Mouse (Mus musculus): ENCODE results near the gene Kcnip4. TPM values are rescaled to one million over a fixed set of nuclear protein-coding genes. Genes with fewer than 3 reads are reported as not detected.

Kcnip4 gene
- total RNA-seq, 2 experiments from 2014 or later = 55.1 TPM

DNA sequence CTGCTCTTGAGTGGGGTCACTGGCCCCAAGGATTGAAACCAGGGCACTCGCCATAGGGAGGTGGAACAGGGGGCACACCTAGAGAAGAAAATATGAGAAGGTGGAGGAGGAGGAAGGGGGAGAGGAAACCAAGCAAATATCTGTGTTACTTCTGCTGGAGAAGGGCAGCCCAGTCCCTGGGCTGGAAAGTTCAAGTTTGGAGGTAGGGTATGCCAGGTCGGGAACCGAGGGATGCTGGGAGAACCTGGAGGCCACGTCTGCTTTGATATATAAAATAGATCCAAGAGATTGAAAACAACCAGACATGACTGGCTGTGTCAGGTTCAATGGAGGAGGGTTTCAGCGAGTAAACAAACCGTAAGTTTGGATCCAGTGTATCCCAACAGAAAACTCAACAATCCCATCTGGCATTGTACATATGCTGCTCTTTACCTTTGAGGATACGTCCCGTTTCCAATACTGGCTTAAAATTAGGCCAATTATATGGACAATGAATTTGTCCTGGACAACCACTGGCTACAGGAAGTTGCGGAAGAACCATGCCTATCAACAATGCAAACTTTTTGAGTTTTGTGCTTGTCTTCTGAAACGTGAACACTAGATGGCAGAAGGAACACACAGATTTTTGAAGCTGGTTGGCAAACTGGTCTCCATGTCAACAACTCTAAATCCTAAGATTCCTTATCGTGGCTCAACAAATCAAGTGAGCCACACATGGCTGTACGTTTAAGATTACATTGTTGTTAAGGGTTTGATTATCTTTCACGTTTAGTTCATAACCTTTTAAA is 155.9 kb downstream of the Kcnip4 start:
- DNase-seq (ENCODE audit: extremely low spot score in 1 of 2, low spot score in 1 of 2) = no peak

DNA sequence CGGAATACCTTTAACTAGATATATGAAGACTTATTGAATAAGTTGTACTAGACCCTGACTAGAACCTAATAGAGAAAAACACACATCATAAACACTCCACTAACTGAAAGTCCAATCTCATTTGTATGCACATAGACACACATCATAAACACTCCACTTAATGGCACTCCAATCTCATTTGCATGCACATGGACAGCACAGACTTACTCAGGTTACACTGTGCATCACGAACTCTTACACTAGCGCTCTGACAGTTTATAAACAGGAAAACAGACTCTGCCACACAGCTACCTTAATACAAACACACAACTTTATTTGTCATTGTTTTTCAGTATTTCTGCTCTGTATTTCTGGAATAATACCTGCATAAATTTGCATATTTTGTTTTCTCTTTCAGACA is 168.3 kb downstream of the Kcnip4 start:
- DNase-seq (ENCODE audit: extremely low spot score in 1 of 2, low spot score in 1 of 2) = no peak

DNA sequence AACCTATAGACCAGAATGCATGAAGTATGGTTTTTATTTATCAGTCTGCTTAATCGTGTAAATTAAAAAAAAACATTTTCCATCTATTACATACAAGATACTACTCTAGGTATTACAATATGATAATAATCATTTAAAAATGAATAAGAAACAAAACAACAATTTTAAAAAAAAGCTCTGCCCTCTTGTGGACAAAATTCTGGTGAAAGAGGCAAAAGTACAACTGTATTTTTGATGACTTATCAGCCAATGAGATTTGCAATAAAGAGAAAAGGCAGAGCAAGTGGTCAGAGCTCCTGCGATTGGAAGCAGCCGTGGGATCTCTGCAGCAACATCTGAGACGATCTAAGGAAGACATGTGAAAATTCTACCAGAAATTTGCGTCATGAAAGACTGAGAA is 172.6 kb downstream of the Kcnip4 start:
- DNase-seq (ENCODE audit: extremely low spot score in 1 of 2, low spot score in 1 of 2) = no peak

DNA sequence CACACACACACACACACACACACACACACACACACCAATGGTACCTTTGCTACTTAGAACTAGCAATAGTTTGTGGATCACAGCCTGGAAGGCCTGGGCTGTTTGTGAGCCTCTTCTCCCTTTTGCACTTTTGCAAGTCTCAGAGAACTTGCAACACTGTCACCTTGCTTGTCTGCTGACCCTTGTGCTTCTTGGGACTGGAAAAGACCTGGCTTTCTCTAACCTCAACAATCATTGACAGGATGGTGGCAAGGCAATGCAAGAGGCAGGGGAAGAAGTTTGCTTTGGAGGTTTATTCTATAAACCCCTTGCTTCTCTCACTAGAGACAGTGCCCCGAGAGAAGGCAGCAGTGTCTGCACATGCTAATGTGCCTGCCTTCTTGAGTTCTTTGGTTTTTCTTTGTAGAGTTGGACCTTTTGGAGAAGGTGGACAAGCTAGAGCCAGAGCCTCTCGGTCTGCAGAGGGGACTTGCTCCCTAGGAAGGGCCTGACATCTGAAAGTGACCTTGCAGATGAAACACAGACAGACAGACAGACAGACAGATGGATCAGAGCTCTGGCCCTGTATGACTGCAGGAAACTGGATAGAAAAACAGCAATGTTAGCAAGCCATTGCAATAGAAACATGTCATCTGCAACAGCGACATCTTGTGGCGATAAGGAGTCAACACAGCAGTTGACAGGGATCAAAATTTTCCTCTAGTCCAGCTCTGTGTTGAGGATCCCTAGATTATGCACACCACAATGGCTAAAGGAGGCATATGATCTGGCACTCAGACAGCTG is 174.4 kb downstream of the Kcnip4 start:
- DNase-seq (ENCODE audit: extremely low spot score in 1 of 2, low spot score in 1 of 2) = peak in 1 of 2 experiments; percentile 35

DNA sequence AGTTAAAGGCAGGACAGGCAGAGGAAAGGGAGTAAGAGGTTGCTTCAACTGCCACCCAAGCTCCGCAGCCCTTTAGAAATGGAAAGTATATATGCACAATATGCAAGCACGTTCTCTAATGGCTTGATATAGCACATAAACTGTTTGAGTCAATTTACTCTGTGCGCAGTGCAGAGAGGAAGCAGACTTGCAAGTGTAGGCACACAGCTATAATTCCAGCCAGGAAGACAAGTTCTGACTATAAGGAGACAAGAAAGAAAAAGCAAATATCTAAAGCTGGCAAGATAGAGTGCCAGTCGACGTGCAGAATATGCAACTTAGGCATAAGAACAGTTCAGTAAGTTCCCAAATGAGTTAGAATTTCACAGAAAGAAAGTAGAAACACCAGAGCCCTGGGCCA is 175.2 kb downstream of the Kcnip4 start:
- DNase-seq (ENCODE audit: extremely low spot score in 1 of 2, low spot score in 1 of 2) = no peak

DNA sequence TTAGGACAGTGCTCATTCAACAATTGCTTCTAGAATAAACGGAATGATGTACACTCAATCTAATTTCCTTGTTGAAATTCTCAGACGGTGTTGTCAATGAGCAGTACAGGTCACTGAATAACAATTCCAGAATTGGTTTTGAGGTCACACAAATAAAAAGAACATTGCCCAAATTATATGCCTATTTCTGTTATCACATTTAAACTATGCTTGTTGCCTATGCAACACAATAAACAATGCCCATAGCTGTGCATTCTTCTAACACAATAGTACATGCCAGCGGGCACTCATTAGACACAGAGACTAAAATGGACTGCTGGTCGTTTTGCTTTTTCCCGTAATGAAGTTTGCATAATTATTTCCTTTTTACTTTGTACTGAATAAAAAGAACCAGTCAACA is 176.2 kb downstream of the Kcnip4 start:
- DNase-seq (ENCODE audit: extremely low spot score in 1 of 2, low spot score in 1 of 2) = no peak

DNA sequence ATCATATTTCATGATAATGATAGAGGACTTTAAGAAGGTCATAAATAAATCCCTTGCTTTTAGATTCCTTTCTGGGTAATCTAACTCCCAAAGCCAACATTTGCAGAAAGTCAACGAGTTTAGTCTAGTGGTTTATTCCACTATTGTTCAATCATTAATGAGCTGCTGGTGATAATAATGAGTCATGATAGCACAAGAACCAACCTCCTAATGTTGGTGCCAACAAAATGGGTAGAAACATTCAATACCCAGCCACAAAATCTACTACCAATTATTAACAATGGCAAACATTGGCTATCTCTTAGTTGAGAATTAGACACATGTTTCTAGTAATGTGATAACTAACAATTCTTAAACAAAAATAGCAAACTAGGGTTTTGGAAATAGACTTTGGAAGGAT is 180.1 kb downstream of the Kcnip4 start:
- DNase-seq (ENCODE audit: extremely low spot score in 1 of 2, low spot score in 1 of 2) = no peak

DNA sequence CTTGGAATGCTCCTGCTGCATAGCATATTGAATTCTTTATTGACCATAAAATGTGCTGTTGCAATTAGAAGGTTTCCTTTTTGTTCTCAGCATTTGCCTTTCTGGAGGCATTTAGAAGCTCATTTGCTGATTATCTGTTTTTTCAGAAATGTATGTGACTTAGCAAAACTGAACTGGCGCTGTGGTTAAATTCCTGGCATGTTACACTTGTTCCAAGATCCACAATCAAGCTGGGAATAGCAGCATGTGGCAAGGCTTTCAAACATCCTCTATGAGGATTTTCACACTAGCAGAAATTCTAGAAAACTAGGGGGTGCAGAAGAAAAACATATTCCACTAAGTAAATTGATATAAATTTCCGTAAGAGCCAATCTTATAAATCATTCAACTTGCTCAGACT is 187.5 kb downstream of the Kcnip4 start:
- DNase-seq (ENCODE audit: extremely low spot score in 1 of 2, low spot score in 1 of 2) = no peak

DNA sequence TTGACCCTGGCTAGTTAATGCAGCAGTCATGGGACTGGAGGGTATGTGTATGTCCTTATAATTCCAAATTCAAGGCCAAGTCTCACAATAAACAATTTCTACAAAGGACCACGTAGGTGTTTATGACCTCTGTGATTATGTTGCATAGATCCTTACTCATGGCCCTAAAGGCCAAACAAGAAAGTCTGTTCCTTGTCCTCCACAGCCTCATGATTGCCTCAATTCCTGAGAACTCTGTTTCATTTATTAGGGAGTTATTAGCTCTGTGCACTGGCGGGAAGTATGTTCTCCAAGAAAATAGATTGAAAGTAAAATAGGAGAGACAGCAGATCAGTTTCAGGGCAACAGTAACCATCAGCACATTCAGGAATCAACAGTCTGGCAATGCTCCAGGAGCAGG is 191.6 kb downstream of the Kcnip4 start:
- no peak for DNase-seq (ENCODE audit: extremely low spot score in 1 of 2, low spot score in 1 of 2)

DNA sequence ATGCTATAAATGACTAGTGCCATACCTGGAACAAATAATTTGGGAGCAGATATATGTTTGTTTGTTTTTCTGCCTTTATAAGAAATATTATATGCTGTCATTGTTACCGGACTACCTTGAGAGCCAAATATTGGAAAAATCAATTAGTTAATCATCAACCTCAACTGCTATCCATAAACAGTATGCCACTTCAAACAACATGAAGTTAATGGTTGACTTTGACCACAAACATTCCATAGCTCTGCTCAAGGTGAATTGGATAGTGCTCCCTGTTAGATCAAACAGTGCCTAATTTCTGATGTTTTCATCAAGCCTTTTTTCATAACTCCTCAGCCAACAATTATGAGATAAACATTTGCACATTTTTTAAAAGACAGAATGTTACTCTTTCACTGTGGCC is 195.7 kb downstream of the Kcnip4 start:
- no peak for DNase-seq (ENCODE audit: extremely low spot score in 1 of 2, low spot score in 1 of 2)

DNA sequence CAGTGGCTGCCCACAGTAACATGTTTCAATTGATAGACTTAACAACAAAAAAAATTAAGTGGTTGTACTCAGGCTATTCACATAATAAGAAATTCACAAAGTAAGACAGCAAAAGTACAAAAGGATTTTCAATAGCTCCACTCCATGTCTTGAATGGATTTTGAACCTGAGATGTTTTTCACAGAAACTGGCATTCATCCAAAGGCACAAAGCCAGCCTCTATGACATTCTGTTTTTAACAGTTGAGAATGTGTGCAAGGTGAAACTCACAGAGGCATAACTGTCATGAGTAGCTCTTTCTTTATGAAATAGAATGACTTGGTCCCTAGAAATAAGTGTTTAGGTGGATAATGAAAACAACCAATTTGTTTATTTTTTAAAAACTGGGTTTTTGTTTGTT is 206.0 kb downstream of the Kcnip4 start:
- DNase-seq (ENCODE audit: extremely low spot score in 1 of 2, low spot score in 1 of 2) = no peak

DNA sequence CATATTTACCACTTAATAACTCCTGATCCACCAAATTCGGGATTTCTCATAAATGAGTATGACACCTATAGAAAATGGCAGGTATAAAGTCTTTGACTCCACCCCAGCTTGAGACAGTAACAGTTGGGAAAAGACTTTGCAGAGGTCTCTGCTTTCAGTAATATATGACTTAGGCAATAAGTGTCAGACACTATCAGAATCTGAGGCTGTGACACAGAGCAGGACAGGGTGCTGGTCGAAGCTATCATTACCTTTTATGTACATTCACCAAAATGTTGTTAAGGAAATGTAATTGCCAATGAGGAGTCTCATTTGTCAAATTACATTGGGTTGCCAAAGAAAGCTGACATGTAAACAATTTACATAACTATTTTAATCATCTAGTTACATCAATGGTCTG is 206.8 kb downstream of the Kcnip4 start:
- no peak for DNase-seq (ENCODE audit: extremely low spot score in 1 of 2, low spot score in 1 of 2)

DNA sequence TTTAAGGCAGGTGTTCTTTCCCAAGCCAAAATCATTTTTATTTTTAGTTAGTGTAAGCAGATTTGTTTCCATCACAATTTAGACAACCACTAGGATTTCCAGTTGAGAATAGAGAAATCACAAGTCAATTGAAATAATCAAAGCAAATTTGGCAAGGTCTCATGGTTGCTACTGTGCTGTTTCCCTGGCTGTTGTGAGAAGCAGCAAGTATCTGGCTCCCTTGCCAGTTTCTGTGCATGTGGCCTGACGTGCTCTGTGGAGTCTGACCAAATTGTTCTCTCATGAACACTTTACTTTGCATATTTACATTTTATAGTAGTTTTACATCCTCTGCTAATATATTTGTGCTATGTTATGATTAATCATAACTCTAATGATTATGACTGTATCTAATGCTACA is 217.9 kb downstream of the Kcnip4 start:
- no peak for DNase-seq (ENCODE audit: extremely low spot score in 1 of 2, low spot score in 1 of 2)

DNA sequence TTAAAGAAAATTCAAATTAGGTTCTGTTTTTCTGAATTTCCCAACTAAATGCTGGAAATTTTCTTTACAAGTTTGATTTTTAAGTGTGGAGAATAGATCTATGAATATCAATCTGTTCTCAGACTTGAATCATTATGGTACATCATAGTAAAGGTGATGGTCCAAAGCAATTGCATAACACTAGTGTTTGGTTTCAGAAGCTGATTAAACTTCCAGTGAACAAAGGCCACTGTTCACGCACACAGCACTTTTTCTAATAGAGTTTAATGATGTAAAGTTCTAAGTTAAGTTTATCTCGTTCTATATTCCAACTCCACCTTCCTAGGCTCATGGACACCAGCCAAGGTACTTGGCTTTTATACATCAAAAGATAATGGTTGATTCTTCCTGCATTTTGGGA is 219.4 kb downstream of the Kcnip4 start:
- DNase-seq (ENCODE audit: extremely low spot score in 1 of 2, low spot score in 1 of 2) = no peak

DNA sequence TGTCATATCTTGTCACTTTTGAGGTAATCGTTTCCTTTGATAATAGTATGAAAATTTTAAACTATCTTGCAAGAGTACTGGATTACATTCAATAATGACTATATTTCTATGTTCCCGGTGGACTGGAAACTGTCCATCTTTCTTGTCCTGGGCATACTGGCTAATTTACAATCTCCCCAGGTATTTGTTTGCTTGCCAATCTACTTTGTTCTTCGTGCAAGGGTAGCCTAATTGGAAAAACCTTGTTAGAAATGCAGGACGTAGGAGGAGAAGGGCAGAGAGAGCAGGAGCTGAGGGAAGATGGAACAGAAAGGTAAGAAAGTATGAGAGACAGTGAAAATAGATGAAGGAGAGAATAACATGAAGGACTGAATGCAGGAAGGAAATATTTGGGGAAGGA is 226.1 kb downstream of the Kcnip4 start:
- DNase-seq (ENCODE audit: extremely low spot score in 1 of 2, low spot score in 1 of 2) = no peak

DNA sequence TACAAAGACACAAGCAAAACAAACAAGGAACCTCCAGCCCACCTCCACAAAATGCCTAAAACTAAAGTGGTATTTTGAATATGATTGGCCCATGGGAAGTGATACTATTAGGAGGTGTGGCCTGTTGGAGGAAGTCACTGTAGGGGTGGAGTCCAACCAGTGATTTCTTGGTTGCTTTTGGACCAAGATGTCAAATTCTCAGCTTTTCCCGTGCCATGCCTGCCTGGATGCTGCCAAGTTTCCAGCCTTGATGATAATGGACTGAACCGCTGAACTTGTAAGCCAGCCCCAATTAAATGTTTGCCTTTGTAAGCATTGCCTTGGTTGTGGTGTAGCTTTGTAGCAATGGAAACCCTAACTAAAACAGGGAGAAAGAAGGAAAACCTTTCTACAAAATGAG is 232.3 kb downstream of the Kcnip4 start:
- no peak for DNase-seq (ENCODE audit: extremely low spot score in 1 of 2, low spot score in 1 of 2)

DNA sequence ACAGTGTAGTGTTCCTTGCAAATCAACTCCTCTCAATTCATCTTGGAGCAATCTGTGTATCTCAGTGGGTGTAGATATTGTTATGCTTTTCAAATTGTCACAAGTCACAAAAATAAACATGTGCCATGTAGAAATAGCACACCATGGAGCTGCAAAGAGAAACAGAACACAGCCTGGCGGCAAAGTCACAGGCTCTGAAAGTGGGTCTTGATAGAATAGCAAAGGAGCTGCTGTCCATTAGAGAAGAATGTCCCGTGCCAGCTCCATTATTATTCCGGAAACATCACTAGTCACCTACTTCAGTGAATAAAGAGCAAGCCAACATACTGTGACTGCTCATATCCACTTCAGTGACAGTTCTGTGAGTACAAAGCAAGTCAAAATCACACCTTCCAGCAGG is 232.9 kb downstream of the Kcnip4 start:
- no peak for DNase-seq (ENCODE audit: extremely low spot score in 1 of 2, low spot score in 1 of 2)

DNA sequence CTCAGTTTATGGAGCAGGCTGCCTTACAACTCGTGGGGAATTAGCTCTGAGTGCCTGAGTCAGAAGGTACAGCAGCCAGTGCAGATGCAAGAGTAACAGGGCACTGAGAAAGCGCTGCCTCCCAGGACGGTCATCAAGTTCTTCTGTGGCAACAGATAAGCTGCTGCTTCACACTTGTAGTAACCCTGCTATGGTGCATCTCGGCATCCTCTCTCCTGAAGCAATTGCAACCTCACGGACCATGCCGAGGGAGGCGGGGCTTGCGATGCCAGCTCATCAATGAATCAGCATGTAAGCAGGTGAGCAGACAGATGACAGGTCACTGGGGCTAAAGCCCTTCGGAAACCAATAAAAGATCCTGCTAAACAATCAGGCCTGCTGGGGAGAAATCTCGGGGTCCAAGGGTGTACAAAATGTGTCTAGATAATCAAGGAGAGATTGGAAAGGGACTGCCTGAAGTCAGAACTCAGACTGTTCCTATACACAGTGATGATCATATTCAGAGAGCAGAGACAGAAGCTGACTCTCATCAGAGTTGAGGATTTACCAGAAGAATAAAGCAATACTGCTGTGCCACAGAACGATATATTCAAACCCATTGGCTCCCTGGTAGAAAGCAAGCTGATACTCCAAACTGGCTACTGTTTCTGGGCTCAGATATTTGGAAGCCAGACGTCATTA is 239.1 kb downstream of the Kcnip4 start:
- no peak for DNase-seq (ENCODE audit: extremely low spot score in 1 of 2, low spot score in 1 of 2)

DNA sequence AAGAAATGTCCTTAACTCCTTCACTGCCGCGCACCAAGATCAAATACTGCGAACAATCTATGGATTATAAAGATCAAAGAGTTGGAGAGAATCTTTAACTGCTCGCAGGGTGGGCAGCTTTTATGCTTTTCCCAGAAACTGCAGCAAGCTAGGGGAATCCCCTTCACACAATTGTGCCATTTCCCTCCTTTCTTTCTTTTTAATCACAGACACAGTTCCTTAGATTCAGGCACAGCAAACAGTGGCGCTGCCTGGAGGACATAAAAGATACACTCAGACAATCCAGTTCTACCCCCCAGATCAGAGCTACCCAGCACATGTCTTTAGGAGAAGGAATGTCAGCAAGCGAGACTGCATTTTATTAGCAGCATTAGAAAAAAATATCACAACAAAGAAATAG is 239.9 kb downstream of the Kcnip4 start:
- DNase-seq (ENCODE audit: extremely low spot score in 1 of 2, low spot score in 1 of 2) = no peak

DNA sequence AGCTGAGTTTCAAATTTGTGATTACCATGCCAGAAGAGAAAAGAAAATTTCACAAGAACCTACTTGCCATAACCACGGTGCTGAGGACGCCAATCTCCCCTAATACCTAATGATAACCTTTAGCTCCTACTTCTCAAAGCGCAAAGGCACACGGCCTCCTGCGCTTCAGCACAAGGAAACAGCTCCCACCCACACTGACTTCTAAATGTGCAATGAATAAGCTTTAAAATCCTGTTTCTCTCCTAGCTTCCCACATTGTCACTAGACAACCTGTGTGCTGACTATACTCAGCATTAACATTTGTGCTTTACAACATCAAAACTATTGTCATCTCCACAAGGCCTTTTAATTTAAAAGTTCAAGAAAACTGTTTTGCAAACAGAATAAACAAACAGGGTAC is 241.3 kb downstream of the Kcnip4 start:
- DNase-seq (ENCODE audit: extremely low spot score in 1 of 2, low spot score in 1 of 2) = no peak

DNA sequence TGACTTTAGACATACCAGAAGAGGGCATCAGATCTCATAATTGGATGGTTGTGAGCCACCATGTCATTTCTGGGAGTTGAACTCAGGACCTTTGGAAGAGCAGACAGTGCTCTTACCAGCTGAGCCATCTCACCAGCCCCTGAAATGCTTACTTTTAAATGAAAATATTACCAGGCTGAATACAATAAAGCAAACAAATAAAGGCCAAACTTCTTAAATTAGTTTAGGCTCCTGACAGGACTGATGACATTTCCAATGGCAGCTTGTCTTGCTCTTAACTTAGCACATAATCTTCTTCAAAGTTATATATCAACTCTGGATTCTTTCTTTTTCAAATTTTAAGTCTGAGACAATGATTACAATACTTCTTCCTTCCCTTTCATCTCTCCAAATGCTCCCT is 252.8 kb downstream of the Kcnip4 start:
- no peak for DNase-seq (ENCODE audit: extremely low spot score in 1 of 2, low spot score in 1 of 2)

DNA sequence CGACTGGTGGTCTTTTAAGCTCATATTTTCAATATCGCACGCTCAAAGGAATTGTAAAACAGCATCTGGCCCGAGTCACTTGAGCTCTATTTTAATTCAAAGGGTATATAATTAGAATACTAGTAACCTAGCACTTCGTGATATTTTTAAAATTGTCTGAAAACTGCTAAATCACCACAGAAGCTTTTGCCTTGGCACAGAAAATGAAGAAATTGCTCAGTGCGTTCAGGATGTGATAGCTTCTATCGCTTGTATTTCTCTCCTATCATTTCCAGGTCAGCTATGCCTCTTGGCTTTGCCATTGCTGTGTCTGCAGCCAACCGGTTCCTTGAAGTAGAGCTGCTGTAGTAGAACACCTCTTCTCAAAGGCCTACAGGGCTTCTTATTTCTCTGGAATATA is 255.9 kb downstream of the Kcnip4 start:
- DNase-seq (ENCODE audit: extremely low spot score in 1 of 2, low spot score in 1 of 2) = no peak
